Mouse (Mus musculus) kidney, adult 18-20 months (tissue): ENCODE results near the gene Evx2.

Experiments
- DNase-seq: peaks from one replicate; pipeline ENCODE4 v3.0.0; 2021

Gene Evx2

GRCm38 (mm10) chr2:74659507-74660005 lies at the start of gene Evx2:
TSS of gene Evx2 (minus strand) at chr2:74659557.
- peak; percentile 31 for DNase-seq

- DNase-seq: peak; percentile 65
Measured at GRCm38 (mm10) chr2:74708676-74709075, 49.3 kb upstream of the Evx2 start.

- peak; percentile 31 for DNase-seq
Measured at GRCm38 (mm10) chr2:74707599-74707998, 48.2 kb upstream of the Evx2 start.

GRCm38 (mm10) chr2:74706393-74706960 lies 47.1 kb upstream of the Evx2 start:
- DNase-seq: peak; percentile 18

GRCm38 (mm10) chr2:74705467-74706089 lies 46.2 kb upstream of the Evx2 start:
- peak; percentile 75 for DNase-seq

- peak; percentile 65 for DNase-seq
Measured at GRCm38 (mm10) chr2:74704999-74705466, 45.7 kb upstream of the Evx2 start.

- peak; percentile 89 for DNase-seq
Measured at GRCm38 (mm10) chr2:74704393-74704998, 45.1 kb upstream of the Evx2 start, which contains the start of gene Hoxd8. TSS of gene Hoxd8 (plus strand) at chr2:74704615.

GRCm38 (mm10) chr2:74703720-74704392 lies 44.5 kb upstream of the Evx2 start:
- peak; percentile 83 for DNase-seq

- no peak for DNase-seq
Measured at GRCm38 (mm10) chr2:74703317-74703716, 44.0 kb upstream of the Evx2 start.

- no peak for DNase-seq
Measured at GRCm38 (mm10) chr2:74702820-74703219, 43.5 kb upstream of the Evx2 start.

- peak; percentile 90 for DNase-seq
Measured at GRCm38 (mm10) chr2:74701949-74702819, 42.8 kb upstream of the Evx2 start.

- DNase-seq: peak; percentile 69
Measured at GRCm38 (mm10) chr2:74700546-74701112, 41.3 kb upstream of the Evx2 start.

- peak; percentile 53 for DNase-seq
Measured at GRCm38 (mm10) chr2:74699664-74700545, 40.5 kb upstream of the Evx2 start.

- DNase-seq: peak; percentile 57
Measured at GRCm38 (mm10) chr2:74699053-74699430, 39.7 kb upstream of the Evx2 start.

GRCm38 (mm10) chr2:74698201-74699052 lies 39.1 kb upstream of the Evx2 start:
- peak; percentile 66 for DNase-seq

- DNase-seq: peak; percentile 86
Measured at GRCm38 (mm10) chr2:74697567-74698121, 38.3 kb upstream of the Evx2 start, which contains the start of gene Hoxd9. TSS of gene Hoxd9 (plus strand) at chr2:74697727.

- DNase-seq: peak; percentile 64
Measured at GRCm38 (mm10) chr2:74696442-74697335, 37.3 kb upstream of the Evx2 start.

- DNase-seq: no peak
Measured at GRCm38 (mm10) chr2:74695813-74696430, 36.6 kb upstream of the Evx2 start.
